Mouse (Mus musculus) central nervous system, embryonic 11.5 days (tissue): ENCODE measurements around the gene Spag4. TPM values are rescaled to one million over a fixed set of nuclear protein-coding genes. Genes with fewer than 3 reads are reported as not detected.

ENCODE experiments used
- polyA plus RNA-seq: library from polyadenylated mRNA; depleted of rRNA; stranded (reverse); fragments of >200 nt; gene quantifications from 2 replicates; pipeline ENCODE4 v1.2.3, GENCODE M21; 2012; rRNA removed

Gene Spag4
- polyA plus RNA-seq: 7.6 and 10.3 TPM in 2 replicates

DNA sequence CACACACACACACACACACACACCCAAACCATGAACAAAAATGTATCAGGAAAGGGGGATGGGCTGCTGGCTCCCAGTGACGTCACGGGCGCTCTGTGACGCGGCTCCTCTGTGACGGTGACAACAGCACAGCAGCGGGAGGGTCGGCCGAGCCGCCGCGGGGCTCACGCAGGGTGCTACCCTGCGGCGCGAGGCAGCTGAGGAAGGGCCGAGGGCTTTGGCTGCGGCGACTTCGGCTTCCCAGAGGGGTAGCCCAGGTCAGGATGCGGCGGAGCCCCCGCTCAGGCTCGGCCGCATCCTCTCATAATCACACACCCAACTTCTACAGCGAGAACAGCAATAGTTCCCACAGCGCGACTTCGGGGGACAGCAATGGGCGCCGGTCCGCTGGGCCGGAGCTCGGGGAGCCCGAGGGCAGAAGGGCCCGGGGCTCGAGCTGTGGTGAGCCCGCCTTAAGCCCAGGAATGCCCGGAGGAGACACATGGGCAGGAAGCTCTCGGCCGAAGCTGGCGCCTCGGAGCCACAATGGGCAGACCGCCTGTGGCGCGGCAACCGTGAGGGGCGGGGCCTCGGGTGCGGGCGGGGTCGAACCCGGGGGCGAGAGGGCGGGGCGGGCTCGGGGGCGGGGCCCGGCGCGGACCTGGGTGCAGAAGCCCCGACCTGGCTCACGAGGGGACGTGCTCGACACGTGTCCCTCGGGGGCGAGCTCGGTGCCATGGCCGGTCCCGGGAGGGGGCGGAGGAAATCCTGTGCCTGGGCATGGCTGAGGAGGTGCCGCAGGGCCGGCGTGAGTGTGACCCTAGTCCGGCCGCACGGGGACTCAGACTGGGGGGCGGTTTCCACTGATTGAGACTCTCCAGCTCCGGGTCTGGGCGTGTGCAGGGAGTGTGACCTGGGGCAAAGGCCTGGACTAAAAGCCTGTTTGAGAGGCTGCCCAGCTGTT, at the start of gene Spag4:
Gene Spag4 (plus strand): TSS at position 77 of the 943 bp plus-strand sequence.

GRCm38 (mm10) chr2:156052816-156053215, 12.2 kb upstream of the Spag4 start, which contains the start of gene Fer1l4:
Fer1l4 (minus strand) TSS chr2:156052947.

DNA sequence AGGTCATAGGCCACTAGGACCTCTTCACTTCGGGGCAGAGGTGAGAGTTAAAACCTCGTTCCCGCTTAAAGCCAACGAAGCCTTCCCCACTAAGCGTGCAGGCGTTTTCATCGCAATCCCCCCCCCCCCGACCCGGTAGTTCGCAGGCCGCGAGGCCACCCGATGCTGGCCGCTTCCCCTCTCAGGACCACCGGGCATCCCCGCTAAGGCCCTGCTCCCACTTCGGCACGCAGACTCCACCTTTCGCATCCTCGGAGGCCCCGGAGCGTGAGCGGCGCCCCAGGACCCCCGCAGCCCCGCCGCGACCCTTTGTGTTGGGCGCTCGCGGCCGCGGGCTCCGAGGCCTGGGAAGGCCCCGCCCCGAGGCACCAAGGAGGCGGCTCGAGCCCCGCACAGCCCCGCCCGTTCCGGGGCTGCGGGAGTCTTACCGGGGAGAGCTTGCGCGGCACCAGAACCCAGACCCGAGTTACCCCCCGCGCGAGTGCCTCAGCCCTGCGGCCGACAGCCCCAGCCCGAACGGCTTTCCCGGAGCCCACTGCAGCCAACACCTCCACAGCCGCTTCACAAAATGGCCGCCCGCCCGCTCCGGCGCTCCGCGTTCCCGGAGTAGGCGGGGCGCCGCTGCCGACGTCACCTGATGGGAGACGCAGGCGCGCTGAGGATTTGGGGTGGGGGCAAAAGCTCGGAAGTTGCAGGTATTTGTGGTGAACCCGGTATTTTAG, 46.5 kb downstream of the Spag4 start, which contains the start of the genes Cpne1 and Rbm12:
Gene Cpne1 (minus strand): TSS at position 608 of the 722 bp plus-strand sequence.
Gene Rbm12 (minus strand): TSS at position 621 of the 722 bp plus-strand sequence.

Other genes with a start within 250 kb of the Spag4 start
- gene BC029722, start 245.7 kb upstream of the Spag4 start, polyA plus RNA-seq: 9.6 and 9.7 TPM in 2 replicates
- gene Eif6, start 238.2 kb upstream of the Spag4 start, polyA plus RNA-seq: 107 and 134 TPM in 2 replicates
- 0.05 TPM in 1 of 2 replicates, not detected in the other for gene Fam83c, start 230.3 kb upstream of the Spag4 start, polyA plus RNA-seq
- gene Uqcc1, start 134.9 kb upstream of the Spag4 start, polyA plus RNA-seq: 51.2 and 79.7 TPM in 2 replicates
- gene Gm15557, start 124.4 kb upstream of the Spag4 start, polyA plus RNA-seq: not detected in 2 replicates
- gene Gdf5, start 119.8 kb upstream of the Spag4 start, polyA plus RNA-seq: 0.66 and 2.9 TPM in 2 replicates
- 30.5 and 45.1 TPM in 2 replicates for gene Cep250, start 108.7 kb upstream of the Spag4 start, polyA plus RNA-seq
- 2.1 and 2.9 TPM in 2 replicates for gene 6430550D23Rik, start 57.2 kb upstream of the Spag4 start, polyA plus RNA-seq
- 201 and 262 TPM in 2 replicates for gene Ergic3, start 57.1 kb upstream of the Spag4 start, polyA plus RNA-seq
- gene Fer1l4, start 12.2 kb upstream of the Spag4 start, polyA plus RNA-seq: 0.04 and 0.14 TPM in 2 replicates
- gene Cpne1, start 46.8 kb downstream of the Spag4 start, polyA plus RNA-seq: 75.0 and 96.1 TPM in 2 replicates
- 25.4 and 33.3 TPM in 2 replicates for gene Rbm12, start 46.8 kb downstream of the Spag4 start, polyA plus RNA-seq
- 4.9 and 10.8 TPM in 2 replicates for gene Gm28036, start 61.9 kb downstream of the Spag4 start, polyA plus RNA-seq
- gene Romo1, start 78.9 kb downstream of the Spag4 start, polyA plus RNA-seq: 301 and 635 TPM in 2 replicates
- gene Nfs1, start 79.0 kb downstream of the Spag4 start, polyA plus RNA-seq: 30.6 and 34.0 TPM in 2 replicates
- gene Rbm39, start 115.1 kb downstream of the Spag4 start, polyA plus RNA-seq: 307 and 357 TPM in 2 replicates
- gene Phf20, start 131.3 kb downstream of the Spag4 start, polyA plus RNA-seq: 25.3 and 33.0 TPM in 2 replicates
- gene Cnbd2, start 247.1 kb downstream of the Spag4 start, polyA plus RNA-seq: 2.8 and 3.6 TPM in 2 replicates
- gene Scand1, start 247.5 kb downstream of the Spag4 start, polyA plus RNA-seq: 65.6 and 166 TPM in 2 replicates